Mouse (Mus musculus) stomach, postnatal 0 days (tissue): ENCODE results near the gene Gm11127. TPM values are rescaled to one million over a fixed set of nuclear protein-coding genes. Genes with fewer than 3 reads are reported as not detected.
"Not testable (repeated sequence)": the region's sequence is repeated elsewhere in the genome, so short reads cannot be mapped to it uniquely, and the experiment has no call there.

ENCODE experiments used
- ATAC-seq: fragments of 200-750 bp; cut with Nextera tagmentation; 2 replicates; pipeline ENCODE4 v1.8.0; 2017; ENCODE audit not compliant: low FRiP score, low TSS enrichment
- DNase-seq: peaks from one replicate; pipeline ENCODE4 v3.0.0-alpha.2; 2016; ENCODE audit warnings: low spot score
- H3K27ac ChIP-seq: fragments of 300-500 bp; sonication (generic); replicated peaks from 2 replicates; pipeline ENCODE4 v1.5.1; 2014; ENCODE audit warnings: mild to moderate bottlenecking, control low read depth
- H3K27me3 ChIP-seq: fragments of 300-500 bp; sonication (generic); 2 replicates; pipeline ENCODE4 v1.6.1; 2014; ENCODE audit warnings: low read length; ENCODE audit not compliant: control insufficient read depth, insufficient read depth
- H3K36me3 ChIP-seq: fragments of 300-500 bp; sonication (generic); 2 replicates; pipeline ENCODE4 v1.6.1; 2014; ENCODE audit warnings: low read length, mixed read lengths; ENCODE audit not compliant: control insufficient read depth, insufficient read depth
- H3K4me1 ChIP-seq: fragments of 300-500 bp; sonication (generic); replicated peaks from 2 replicates; pipeline ENCODE4 v1.6.1; 2014; ENCODE audit warnings: antibody characterized with exemption; ENCODE audit not compliant: control insufficient read depth, insufficient read depth
- H3K4me2 ChIP-seq: fragments of 300-500 bp; sonication (generic); replicated peaks from 2 replicates; pipeline ENCODE4 v1.6.1; 2014; ENCODE audit warnings: low read depth, mild to moderate bottlenecking, control low read depth, moderate library complexity
- H3K4me3 ChIP-seq: fragments of 300-500 bp; sonication (generic); 2 replicates; pipeline ENCODE4 v1.5.1; 2014; ENCODE audit warnings: low read depth, low read length, control low read depth
- H3K9ac ChIP-seq: fragments of 300-500 bp; sonication (generic); 2 replicates; pipeline ENCODE4 v1.6.1; 2014; ENCODE audit warnings: mild to moderate bottlenecking, low read length, control low read depth, mixed read lengths
- H3K9me3 ChIP-seq: fragments of 300-500 bp; sonication (generic); 2 replicates; pipeline ENCODE4 v1.6.1; 2016; ENCODE audit warnings: low read length; ENCODE audit not compliant: control insufficient read depth
- CTCF ChIP-seq: IDR thresholded peaks from 2 replicates; pipeline ENCODE4 v1.5.1; 2016; ENCODE audit warnings: antibody characterized with exemption, low read depth, mild to moderate bottlenecking, moderate library complexity
- EP300 ChIP-seq: optimal IDR thresholded peaks from 2 replicates; pipeline ENCODE3; 2016; ENCODE audit warnings: antibody characterized with exemption
- WGBS: fragments of 180-500 bp; shearing (Covaris S2); extraction: QIAGEN DNeasy Blood & Tissue Kit; methylation state at CpG from one replicate; pipeline ENCODE4 v1.1.7; 2014; 5-methylcytosine and 5-hydroxymethylcytosine counted together
- polyA plus RNA-seq: library from polyadenylated mRNA; unstranded; fragments of >200 nt; fragmentation: Nextera tagmentation; extraction: Ambion mirVana; gene quantifications from 2 replicates; pipeline ENCODE4 v1.2.1, GENCODE M21; 2015

The Gm11127 gene
- polyA plus RNA-seq = 0.08 and 0.10 TPM in 2 replicates

GRCm38 (mm10) chr17:36058362-36058761 lies at the start of gene Gm11127:
Gm11127 (minus strand) TSS chr17:36058371.
- 63% methylated on average over 1 of the region's 1 CpGs for WGBS
- H3K36me3 ChIP-seq, H3K4me2 ChIP-seq, H3K4me1 ChIP-seq, H3K9ac ChIP-seq, H3K27ac ChIP-seq, H3K4me3 ChIP-seq, H3K9me3 ChIP-seq, H3K27me3 ChIP-seq, DNase-seq: not testable (repeated sequence)
- ATAC-seq = 0 out of 2 replicates have a peak, but pooled peaks have one; percentile 29

GRCm38 (mm10) chr17:36102091-36102490 lies 43.9 kb upstream of the Gm11127 start:
- not testable (repeated sequence) for H3K27me3 ChIP-seq, H3K9ac ChIP-seq, DNase-seq, H3K36me3 ChIP-seq, ATAC-seq, H3K9me3 ChIP-seq, H3K4me2 ChIP-seq, H3K4me1 ChIP-seq, H3K27ac ChIP-seq, H3K4me3 ChIP-seq
- 84% methylated on average over 11 of the region's 12 CpGs for WGBS

GRCm38 (mm10) chr17:36099603-36100002 lies 41.4 kb upstream of the Gm11127 start:
- not testable (repeated sequence) for H3K4me2 ChIP-seq, H3K4me3 ChIP-seq, H3K27ac ChIP-seq, H3K27me3 ChIP-seq, H3K9ac ChIP-seq, H3K4me1 ChIP-seq, H3K9me3 ChIP-seq, DNase-seq, ATAC-seq, H3K36me3 ChIP-seq
- 59% methylated on average over 2 of the region's 2 CpGs for WGBS

GRCm38 (mm10) chr17:36093936-36094335 lies 35.8 kb upstream of the Gm11127 start:
- no peak for TF ChIP-seq CTCF
- TF ChIP-seq EP300 = no peak
- ATAC-seq (no peak), DNase-seq (no peak)

GRCm38 (mm10) chr17:36092520-36092919 lies 34.3 kb upstream of the Gm11127 start:
- H3K27me3 ChIP-seq, H3K36me3 ChIP-seq, H3K27ac ChIP-seq, H3K9ac ChIP-seq, H3K9me3 ChIP-seq, DNase-seq, H3K4me2 ChIP-seq, H3K4me3 ChIP-seq, ATAC-seq, H3K4me1 ChIP-seq: not testable (repeated sequence)

More at GRCm38 (mm10) chr17:36093936-36094335, 35.8 kb upstream of the Gm11127 start:
- Histone ChIP-seq H3K36me3 (no peaks in the 10 kb centered on the region), H3K9ac (no peak overlapping the region), H3K4me1 (no peaks in the 10 kb centered on the region), H3K27me3 (no peaks in the 10 kb centered on the region), H3K4me3 (no peak overlapping the region), H3K27ac (no peak overlapping the region), H3K9me3 (no peaks in the 10 kb centered on the region), H3K4me2 (no peak overlapping the region)
- 36% methylated on average over 3 of the region's 3 CpGs for WGBS

- not testable (repeated sequence) for H3K4me2 ChIP-seq, H3K9ac ChIP-seq, H3K36me3 ChIP-seq, H3K27ac ChIP-seq, H3K4me3 ChIP-seq, H3K4me1 ChIP-seq, H3K27me3 ChIP-seq, ATAC-seq, H3K9me3 ChIP-seq, DNase-seq
- WGBS = no CpG with 5 or more reads among the region's 2 CpGs
Measured at GRCm38 (mm10) chr17:36091933-36092332, 33.8 kb upstream of the Gm11127 start.

- not testable (repeated sequence) for H3K4me3 ChIP-seq, H3K4me2 ChIP-seq, H3K27ac ChIP-seq, H3K9me3 ChIP-seq, H3K4me1 ChIP-seq, H3K27me3 ChIP-seq, H3K36me3 ChIP-seq, DNase-seq, H3K9ac ChIP-seq, ATAC-seq
- 30% methylated on average over 1 of the region's 1 CpGs for WGBS
Measured at GRCm38 (mm10) chr17:36085976-36086375, 27.8 kb upstream of the Gm11127 start.
